Mouse (Mus musculus): ENCODE data around the gene Spats1. TPM values are rescaled to one million over a fixed set of nuclear protein-coding genes. Genes with fewer than 3 reads are reported as not detected.

Spats1 gene
- polyA plus RNA-seq, 1 experiment, result 0.97 TPM

DNA sequence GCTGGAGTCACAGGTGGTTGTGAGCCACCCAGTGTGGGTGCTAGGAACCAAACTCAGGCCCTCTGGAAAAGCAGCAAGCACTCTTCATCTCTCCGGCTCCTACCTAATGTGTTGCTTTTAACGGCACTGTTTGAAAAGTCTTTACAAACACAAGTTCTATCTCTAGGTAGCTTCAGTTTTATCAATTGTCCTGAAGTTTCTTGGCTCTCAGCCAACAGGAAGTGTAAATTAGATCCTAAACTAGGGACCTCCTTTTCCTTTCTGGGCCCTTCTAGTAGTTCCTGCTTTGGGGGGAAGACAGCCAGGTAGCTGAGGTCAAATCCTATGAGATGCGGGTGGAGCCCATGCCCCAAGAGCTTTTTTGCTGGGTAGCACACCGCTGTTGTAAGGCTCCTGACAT is 35.7 kb upstream of the Spats1 start:
- TF ChIP-seq CTCF (IDR thresholded peaks at IDR 0.05; ENCODE audit: borderline replicate concordance, extremely low read depth, insufficient read depth, insufficient read length) (no peak), POLR2A (IDR thresholded peaks at IDR 0.05; ENCODE audit: borderline replicate concordance, extremely low read depth, insufficient read depth, insufficient read length, poor library complexity, severe bottlenecking) (no peak)

DNA sequence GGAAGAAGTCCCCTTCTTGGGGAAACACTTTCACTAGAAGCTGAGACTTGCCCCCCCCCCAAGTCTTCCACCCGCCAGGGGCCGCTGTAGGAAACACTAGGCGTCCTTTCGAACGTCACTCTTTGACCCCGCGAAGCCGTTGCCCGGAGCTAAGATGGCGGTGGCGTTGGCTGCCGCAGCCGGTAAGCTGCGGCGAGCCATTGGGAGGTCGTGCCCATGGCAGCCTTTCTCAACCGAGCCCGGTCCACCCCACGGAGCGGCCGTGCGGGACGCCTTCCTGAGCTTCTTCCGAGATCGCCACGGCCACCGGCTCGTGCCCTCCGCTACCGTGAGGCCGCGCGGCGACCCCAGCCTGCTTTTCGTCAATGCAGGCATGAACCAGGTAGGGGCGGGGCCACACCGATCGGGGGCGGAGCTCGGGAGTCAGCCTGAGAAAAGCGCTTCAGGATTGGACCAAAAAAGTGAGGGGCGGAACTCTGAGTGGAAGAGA is 31.5 kb upstream of the Spats1 start, which contains the start of gene Aars2:
Gene Aars2 (plus strand): TSS at position 142 of the 490 bp plus-strand sequence.
- TF ChIP-seq CTCF (IDR thresholded peaks at IDR 0.05; ENCODE audit: borderline replicate concordance, extremely low read depth, insufficient read depth, insufficient read length) (peak; percentile 83), POLR2A (IDR thresholded peaks at IDR 0.05; ENCODE audit: borderline replicate concordance, extremely low read depth, insufficient read depth, insufficient read length, poor library complexity, severe bottlenecking) (peak; percentile 71; the same call in 1 of the 2 replicates)

More for the DNA sequence above, 35.7 kb upstream of the Spats1 start:
- no peak for DNase-seq (ENCODE audit: low read depth)

DNA sequence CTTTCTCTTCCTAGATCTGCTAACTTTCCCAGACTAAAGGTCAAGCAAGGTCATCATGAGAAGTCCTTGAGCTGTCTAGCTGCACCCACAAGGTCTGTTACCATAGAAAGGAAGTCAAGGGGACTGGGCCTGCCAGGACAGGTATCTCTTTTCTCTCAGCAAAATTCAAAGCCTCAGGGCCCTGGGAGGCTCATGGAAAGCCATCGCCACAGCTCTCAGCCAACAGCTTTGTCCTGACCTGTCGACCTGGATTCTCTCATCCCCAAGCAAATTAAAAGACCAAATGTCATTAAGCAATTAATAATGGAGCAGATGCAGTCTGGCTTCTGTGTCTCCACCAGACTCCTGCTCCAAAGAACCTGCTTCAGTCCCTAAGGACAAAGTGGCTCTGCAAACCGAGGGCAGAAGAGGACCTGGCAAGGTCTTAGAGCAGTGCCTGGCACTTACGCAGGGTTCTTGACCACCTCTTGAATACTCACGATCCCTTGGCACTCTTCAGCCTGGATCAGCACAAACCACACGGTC is 30.8 kb upstream of the Spats1 start:
- TF ChIP-seq POLR2A (IDR thresholded peaks at IDR 0.05; ENCODE audit: borderline replicate concordance, extremely low read depth, insufficient read depth, insufficient read length, poor library complexity, severe bottlenecking), result no peak
- no peak for TF ChIP-seq CTCF (IDR thresholded peaks at IDR 0.05; ENCODE audit: borderline replicate concordance, extremely low read depth, insufficient read depth, insufficient read length)
- DNase-seq (ENCODE audit: low read depth), result no peak

More for the DNA sequence above, 31.5 kb upstream of the Spats1 start, which contains the start of gene Aars2:
- peak; percentile 97 for DNase-seq (ENCODE audit: low read depth)

DNA sequence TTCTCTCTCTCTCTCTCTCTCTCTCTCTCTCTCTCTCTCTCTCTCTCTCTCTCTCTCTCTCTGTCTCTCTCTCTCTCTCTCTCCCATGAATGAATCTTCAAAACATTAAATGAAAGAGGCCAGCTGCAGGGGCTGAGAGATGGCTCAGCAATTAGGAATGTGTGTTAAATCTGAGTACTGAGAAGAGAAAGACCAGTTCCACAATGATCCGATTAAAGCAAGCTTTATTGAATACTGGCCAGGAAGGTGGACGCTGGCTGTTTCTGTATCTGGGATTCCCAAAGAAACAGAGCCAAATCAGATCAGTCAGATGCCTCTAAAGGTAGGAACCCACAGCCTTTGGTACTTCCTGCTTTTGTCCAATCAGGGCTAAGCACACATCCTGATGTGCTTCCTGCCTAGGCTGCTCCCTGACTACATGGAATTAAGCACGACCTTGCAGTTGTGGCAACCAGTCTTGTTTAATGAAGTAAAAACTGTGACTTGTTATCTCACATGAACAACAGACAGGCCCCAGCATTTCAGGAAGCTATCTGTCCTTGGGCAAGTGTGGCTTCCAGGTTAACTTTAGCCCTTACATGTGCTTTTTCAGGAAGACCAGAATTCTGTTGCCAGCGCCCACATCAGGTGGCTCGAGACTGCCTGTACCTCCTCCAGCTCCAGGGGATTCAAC is 28.2 kb upstream of the Spats1 start:
- TF ChIP-seq CTCF (IDR thresholded peaks at IDR 0.05; ENCODE audit: borderline replicate concordance, extremely low read depth, insufficient read depth, insufficient read length) (no peak), POLR2A (IDR thresholded peaks at IDR 0.05; ENCODE audit: borderline replicate concordance, extremely low read depth, insufficient read depth, insufficient read length, poor library complexity, severe bottlenecking) (no peak)
- no peak for DNase-seq (ENCODE audit: low read depth)

DNA sequence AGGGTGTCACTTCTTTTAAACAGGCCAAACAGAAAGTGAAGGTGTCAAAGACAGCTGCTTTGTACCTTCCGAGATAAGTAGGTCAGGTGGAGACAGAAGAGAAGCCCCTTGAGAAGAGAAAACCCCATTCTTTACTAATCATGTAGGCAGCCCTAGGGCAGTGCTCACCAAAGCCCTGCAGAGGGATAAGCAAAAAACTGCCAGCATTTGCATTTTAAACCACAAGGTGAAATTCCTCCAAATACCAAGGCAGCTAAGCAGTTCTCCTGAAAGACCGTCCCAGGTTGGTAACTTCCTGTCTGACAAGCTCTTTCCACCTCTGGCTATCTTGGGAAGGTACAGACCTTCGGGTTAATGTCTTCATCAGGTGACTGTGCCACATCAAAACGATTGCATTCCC is 27.1 kb upstream of the Spats1 start:
- no peak for TF ChIP-seq CTCF (IDR thresholded peaks at IDR 0.05; ENCODE audit: borderline replicate concordance, extremely low read depth, insufficient read depth, insufficient read length)
- no peak for TF ChIP-seq POLR2A (IDR thresholded peaks at IDR 0.05; ENCODE audit: borderline replicate concordance, extremely low read depth, insufficient read depth, insufficient read length, poor library complexity, severe bottlenecking)
- DNase-seq (ENCODE audit: low read depth), result no peak

DNA sequence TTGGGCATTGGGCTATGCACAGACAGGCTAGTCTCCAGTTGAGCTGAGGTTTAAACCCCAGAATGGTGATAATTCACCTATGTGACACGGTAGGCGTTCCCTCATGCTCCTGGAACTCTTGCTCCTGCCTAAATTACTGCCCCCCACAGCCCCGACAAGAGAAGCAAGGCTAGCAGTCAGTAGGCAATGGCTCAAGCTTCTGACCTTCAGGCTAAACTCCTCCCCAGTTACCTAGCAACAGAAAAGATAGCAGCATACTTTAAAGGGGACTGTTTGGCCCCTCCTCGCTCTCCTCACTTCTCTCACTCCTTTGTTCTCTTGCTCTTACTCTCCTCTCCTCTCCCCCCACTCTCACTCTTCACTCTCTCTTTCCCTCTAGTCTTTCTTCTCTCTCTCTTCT is 25.8 kb upstream of the Spats1 start:
- TF ChIP-seq POLR2A (IDR thresholded peaks at IDR 0.05; ENCODE audit: borderline replicate concordance, extremely low read depth, insufficient read depth, insufficient read length, poor library complexity, severe bottlenecking), result no peak
- no peak for TF ChIP-seq CTCF (IDR thresholded peaks at IDR 0.05; ENCODE audit: borderline replicate concordance, extremely low read depth, insufficient read depth, insufficient read length)
- DNase-seq (ENCODE audit: low read depth), result no peak

DNA sequence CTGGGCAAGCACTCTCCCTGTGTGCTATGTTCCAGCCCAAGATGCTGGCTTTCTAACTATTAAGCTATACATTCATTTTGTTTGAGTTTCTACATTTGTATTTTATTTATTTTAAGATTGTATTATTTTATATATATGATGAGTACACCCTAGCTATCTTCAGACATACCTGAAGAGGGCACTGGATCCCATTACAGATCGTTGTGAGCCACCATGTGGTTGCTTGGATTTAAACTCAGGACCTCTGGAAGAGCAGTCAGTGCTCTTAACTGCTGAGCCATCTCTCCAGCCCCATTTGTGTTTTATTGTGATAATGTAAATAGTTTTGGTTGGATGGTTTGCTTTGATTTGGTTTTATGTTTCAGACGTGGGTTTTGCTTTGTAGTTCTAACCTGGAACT is 24.3 kb upstream of the Spats1 start:
- DNase-seq (ENCODE audit: low read depth), result no peak
- no peak for TF ChIP-seq CTCF (IDR thresholded peaks at IDR 0.05; ENCODE audit: borderline replicate concordance, extremely low read depth, insufficient read depth, insufficient read length)
- no peak for TF ChIP-seq POLR2A (IDR thresholded peaks at IDR 0.05; ENCODE audit: borderline replicate concordance, extremely low read depth, insufficient read depth, insufficient read length, poor library complexity, severe bottlenecking)

DNA sequence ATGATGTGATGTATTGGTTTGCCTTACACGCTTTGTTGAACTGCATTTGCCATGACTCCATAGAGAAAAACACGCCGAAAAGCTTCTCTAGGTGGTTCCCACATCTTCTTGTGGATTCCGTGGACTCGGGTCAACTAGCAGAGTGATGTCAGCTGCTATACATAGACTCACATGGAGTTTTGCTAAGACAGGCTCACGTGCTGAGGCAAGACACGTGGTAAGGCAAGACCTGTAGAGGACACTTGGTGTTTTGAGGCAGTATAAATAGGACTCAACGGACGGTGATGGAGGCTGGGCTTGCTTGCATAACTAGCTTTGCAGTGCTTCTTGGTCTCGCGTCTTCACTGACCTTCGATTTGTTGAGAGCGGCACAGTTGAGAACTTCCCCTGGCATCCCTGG is 23.2 kb upstream of the Spats1 start:
- TF ChIP-seq CTCF (IDR thresholded peaks at IDR 0.05; ENCODE audit: borderline replicate concordance, extremely low read depth, insufficient read depth, insufficient read length) (no peak), POLR2A (IDR thresholded peaks at IDR 0.05; ENCODE audit: borderline replicate concordance, extremely low read depth, insufficient read depth, insufficient read length, poor library complexity, severe bottlenecking) (no peak)
- no peak for DNase-seq (ENCODE audit: low read depth)

DNA sequence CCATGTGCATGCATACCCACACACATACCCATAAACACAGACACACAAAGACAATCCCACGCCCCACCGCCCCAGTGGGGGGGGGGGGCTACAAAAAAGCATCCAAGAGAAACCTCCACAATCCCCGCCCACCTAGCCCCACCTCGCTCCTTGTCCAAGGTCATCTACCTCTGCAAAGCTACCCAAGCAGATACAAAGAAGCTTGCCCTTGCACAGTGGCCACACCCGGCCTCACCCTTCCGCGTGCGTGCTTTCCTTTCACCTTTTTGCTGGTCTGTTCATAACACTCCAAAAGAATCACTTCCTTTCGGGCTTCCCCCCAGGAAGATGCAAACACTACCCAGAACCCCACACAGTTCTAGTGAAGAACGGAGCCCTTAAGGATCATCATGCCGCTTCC is 20.2 kb upstream of the Spats1 start:
- no peak for DNase-seq (ENCODE audit: low read depth)
- no peak for TF ChIP-seq CTCF (IDR thresholded peaks at IDR 0.05; ENCODE audit: borderline replicate concordance, extremely low read depth, insufficient read depth, insufficient read length)
- no peak for TF ChIP-seq POLR2A (IDR thresholded peaks at IDR 0.05; ENCODE audit: borderline replicate concordance, extremely low read depth, insufficient read depth, insufficient read length, poor library complexity, severe bottlenecking)

DNA sequence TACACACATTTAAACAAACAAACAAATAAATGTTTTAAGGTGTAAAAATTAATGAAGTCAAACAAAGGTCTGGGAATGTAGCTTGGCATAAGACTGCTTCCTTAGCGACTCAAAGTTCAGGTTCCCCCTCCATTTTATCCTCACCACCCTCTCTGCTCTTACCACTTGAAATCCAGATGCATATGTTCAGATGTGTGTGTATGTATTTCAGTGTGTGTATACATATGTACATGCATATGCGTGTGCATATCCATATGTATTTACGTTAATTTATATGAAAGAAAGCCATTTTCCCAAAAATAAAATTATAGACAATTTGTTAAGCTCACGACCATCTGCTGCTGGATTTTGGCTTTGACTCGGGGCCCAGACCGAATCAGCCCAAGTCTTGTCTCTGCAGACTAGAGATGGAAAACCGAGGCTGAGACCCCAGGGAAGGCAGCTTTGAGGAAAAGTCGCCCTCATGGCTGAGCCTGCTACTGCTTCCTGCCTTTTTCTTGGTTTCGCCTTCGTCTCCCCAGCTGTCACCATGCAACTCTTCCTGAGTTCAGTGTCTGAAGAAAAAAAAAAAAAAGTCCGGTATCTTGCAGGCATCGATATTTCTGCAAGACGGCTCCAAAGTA is 15.4 kb upstream of the Spats1 start:
- TF ChIP-seq POLR2A (IDR thresholded peaks at IDR 0.05; ENCODE audit: borderline replicate concordance, extremely low read depth, insufficient read depth, insufficient read length, poor library complexity, severe bottlenecking), result no peak
- TF ChIP-seq CTCF (IDR thresholded peaks at IDR 0.05; ENCODE audit: borderline replicate concordance, extremely low read depth, insufficient read depth, insufficient read length), result no peak
- no peak for DNase-seq (ENCODE audit: low read depth)

DNA sequence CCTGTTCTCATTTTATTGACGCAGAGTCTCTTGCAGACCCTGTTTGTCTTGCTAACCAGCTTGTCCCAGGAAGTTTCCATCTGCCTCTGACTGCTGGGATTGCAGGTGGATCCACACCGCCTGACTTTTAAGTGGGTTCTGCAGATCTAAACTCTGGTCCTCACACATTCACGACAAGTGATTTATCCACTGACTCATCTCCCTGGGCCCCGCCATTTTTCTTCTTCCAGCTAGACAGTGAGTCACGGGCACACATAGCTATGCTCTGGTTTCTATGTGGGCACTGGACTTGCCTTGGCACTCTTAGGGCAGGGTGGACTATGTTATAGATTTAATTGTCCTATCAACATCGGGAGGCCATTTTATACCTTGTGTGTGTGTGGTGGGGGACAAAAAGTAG is 14.5 kb upstream of the Spats1 start:
- DNase-seq (ENCODE audit: low read depth), result no peak
- TF ChIP-seq POLR2A (IDR thresholded peaks at IDR 0.05; ENCODE audit: borderline replicate concordance, extremely low read depth, insufficient read depth, insufficient read length, poor library complexity, severe bottlenecking), result no peak
- no peak for TF ChIP-seq CTCF (IDR thresholded peaks at IDR 0.05; ENCODE audit: borderline replicate concordance, extremely low read depth, insufficient read depth, insufficient read length)
